In genomic region chr13:73626410-73626744, GRCm38 (mm10) we compare ENCODE assay signal across 8 mouse cellular contexts. TPM values are rescaled to one million over a fixed set of nuclear protein-coding genes. Genes with fewer than 3 reads are reported as not detected.
DNase-seq lines count a peak whose midpoint lies in the region; ATAC-seq and TF ChIP-seq lines count a peak whose summit lies in the region.

No protein-coding gene starts in this region.

- no peak for TF ChIP-seq POLR2A in testis, adult 2 months (IDR thresholded peaks at IDR 0.05; ENCODE audit: control insufficient read depth, low read depth, low read length)

- no peaks in the 10 kb centered on the region for H3K36me3 ChIP-seq in testis, adult 2 months (ENCODE audit: control insufficient read depth, insufficient read depth, low read length)
- 0 out of 2 replicates have a peak, but pooled peaks cover under 1% of the 10 kb centered on the region for H3K36me3 ChIP-seq in liver, embryonic 13.5 days

- H3K9ac ChIP-seq in liver, embryonic 13.5 days = peak overlapping the region; percentile 51; the same call in 1 of the 2 replicates

- DNase-seq in cerebellum, postnatal 14 days = peak; percentile 60 to 67
- no peak for DNase-seq in cerebellum, postnatal 36 days
- no peak for DNase-seq in testis, postnatal 14 days (ENCODE audit: low spot score)
- DNase-seq in liver, embryonic 13.5 days = no peak
- DNase-seq in adrenal gland, postnatal 14 days = no peak
- DNase-seq in left cerebral cortex, adult 8-10 months (ENCODE audit: low spot score in 2 of 2) = no peak
- DNase-seq in embryo, embryonic 11 days = no peak

- no peaks in the 10 kb centered on the region for H3K9me3 ChIP-seq in liver, embryonic 13.5 days (replicated peaks)

- peak overlapping the region; percentile 71; the same call in 1 of the 2 replicates for H3K4me3 ChIP-seq in testis, adult 2 months (ENCODE audit: control insufficient read depth, low read depth, low read length)
- H3K4me3 ChIP-seq in liver, embryonic 13.5 days (replicated peaks) = peak overlapping the region; percentile 56

- peaks cover 6% of the 10 kb centered on the region for H3K4me1 ChIP-seq in testis, adult 2 months (ENCODE audit: control insufficient read depth, insufficient read depth, low read length)
- peaks cover 29% of the 10 kb centered on the region for H3K4me1 ChIP-seq in liver, embryonic 13.5 days (replicated peaks)

- 32% methylated on average over 6 of the region's 6 CpGs for WGBS in liver, embryonic 13.5 days (ENCODE audit: insufficient replicate concordance)

- no peaks in the 10 kb centered on the region for H3K27me3 ChIP-seq in testis, adult 2 months (ENCODE audit: control insufficient read depth, insufficient read depth, low read length)
- H3K27me3 ChIP-seq in liver, embryonic 13.5 days = no peaks in the 10 kb centered on the region

- H3K27ac ChIP-seq in testis, adult 2 months (ENCODE audit: control insufficient read depth, insufficient read depth, low read depth, low read length) = no peak overlapping the region
- H3K27ac ChIP-seq in liver, embryonic 13.5 days = no peak overlapping the region

- peak overlapping the region; percentile 68 for H3K4me2 ChIP-seq in liver, embryonic 13.5 days

- no peak; the same call in 1 of the 2 replicates for ATAC-seq in liver, embryonic 13.5 days (ENCODE audit: low read depth)

- TF ChIP-seq CTCF in testis, adult 2 months (IDR thresholded peaks at IDR 0.05; ENCODE audit: control insufficient read depth, insufficient read depth, insufficient replicate concordance, low read depth, low read length) = no peak

RNA-seq across cellular contexts. Expression of gene Tert, which starts 0.3 kb away (rescaled TPM):
- polyA plus RNA-seq in testis, adult 2 months (2012; rRNA removed) = 2.9 and 4.1 TPM in 2 replicates
- polyA plus RNA-seq in liver, embryonic 13.5 days (2015; fragmentation: Nextera tagmentation; extraction: Ambion mirVana) = 0.96 and 1.1 TPM in 2 replicates
- total RNA-seq in adrenal gland, postnatal 14 days (2021) = 5.7 and 6.5 TPM in 2 replicates
- total RNA-seq in left cerebral cortex, adult 8-10 months (2022) = 1 to 10 TPM; 1.8 to 4.6 (median 2.6) TPM

RNA-seq across cellular contexts. Expression of gene Clptm1l, which starts 22.6 kb away (rescaled TPM):
- 132 and 138 TPM in 2 replicates for polyA plus RNA-seq in testis, adult 2 months (2012; rRNA removed)
- 90.3 and 90.6 TPM in 2 replicates for polyA plus RNA-seq in liver, embryonic 13.5 days (2015; fragmentation: Nextera tagmentation; extraction: Ambion mirVana)
- total RNA-seq in adrenal gland, postnatal 14 days (2021) = 106 and 122 TPM in 2 replicates
- total RNA-seq in left cerebral cortex, adult 8-10 months (2022) = 100 to 1,000 TPM; 112 to 134 (median 122) TPM

RNA-seq across cellular contexts. Expression of gene Slc6a18, which starts 51.4 kb away (rescaled TPM):
- 0.17 and 0.52 TPM in 2 replicates for polyA plus RNA-seq in testis, adult 2 months (2012; rRNA removed)
- not detected in 2 replicates for polyA plus RNA-seq in liver, embryonic 13.5 days (2015; fragmentation: Nextera tagmentation; extraction: Ambion mirVana)
- not detected in 2 replicates for total RNA-seq in adrenal gland, postnatal 14 days (2021)
- not detected for total RNA-seq in left cerebral cortex, adult 8-10 months (2022)

Comparison
In these comparisons a context has a peak if more than half of its experiments do, and no peak if none do; other contexts are left out.
1. DNase-seq: peak in cerebellum, postnatal 14 days (2 of 2); none in cerebellum, postnatal 36 days (0 of 2), testis, postnatal 14 days (single experiment), liver, embryonic 13.5 days (single experiment), adrenal gland, postnatal 14 days (single experiment), left cerebral cortex, adult 8-10 months (0 of 2) and embryo, embryonic 11 days (single experiment).